Mouse (Mus musculus) midbrain, postnatal 0 days (tissue): ENCODE measurements around the gene Tcap. TPM values are rescaled to one million over a fixed set of nuclear protein-coding genes. Genes with fewer than 3 reads are reported as not detected.
A peak's percentile ranks its signal among the peaks of the same experiment; 100 is the strongest.

Source experiments
- ATAC-seq: fragments of 200-750 bp; cut with Nextera tagmentation; 2 replicates; pipeline ENCODE4 v1.8.0; 2017; ENCODE audit warnings: moderate number of reproducible peaks, mild to moderate bottlenecking, moderate TSS enrichment, moderate library complexity; ENCODE audit not compliant: low FRiP score
- DNase-seq: peaks from one replicate; pipeline ENCODE4 v3.0.0-alpha.2; 2015; ENCODE audit warnings: low spot score
- H3K27ac ChIP-seq: fragments of 300-500 bp; sonication (generic); 2 replicates; pipeline ENCODE4 v1.5.1; 2014; ENCODE audit warnings: low read depth, mild to moderate bottlenecking, low read length, mixed read lengths
- H3K27me3 ChIP-seq: fragments of 300-500 bp; sonication (generic); 2 replicates; pipeline ENCODE4 v1.6.1; 2014; ENCODE audit warnings: low read length, control low read depth, mixed read lengths; ENCODE audit not compliant: insufficient read depth
- H3K36me3 ChIP-seq: fragments of 300-500 bp; sonication (generic); 2 replicates; pipeline ENCODE4 v1.6.1; 2014; ENCODE audit warnings: low read length, control low read depth, mixed read lengths; ENCODE audit not compliant: insufficient read depth
- H3K4me1 ChIP-seq: fragments of 300-500 bp; sonication (generic); 2 replicates; pipeline ENCODE4 v1.6.1; 2014; ENCODE audit warnings: mild to moderate bottlenecking, control low read depth, antibody characterized with exemption, low read length, mixed read lengths; ENCODE audit not compliant: insufficient read depth
- H3K4me2 ChIP-seq: fragments of 300-500 bp; sonication (generic); 2 replicates; pipeline ENCODE4 v1.6.1; 2014; ENCODE audit warnings: low read depth, mild to moderate bottlenecking, low read length, mixed read lengths; ENCODE audit not compliant: poor library complexity, severe bottlenecking
- H3K4me3 ChIP-seq: fragments of 300-500 bp; sonication (generic); 2 replicates; pipeline ENCODE4 v1.5.1; 2014; ENCODE audit warnings: low read depth, mild to moderate bottlenecking, low read length, moderate library complexity
- H3K9ac ChIP-seq: fragments of 300-500 bp; sonication (generic); replicated peaks from 2 replicates; pipeline ENCODE4 v1.6.1; 2014; ENCODE audit warnings: mild to moderate bottlenecking, low read length, moderate library complexity, mixed read lengths; ENCODE audit not compliant: poor library complexity, severe bottlenecking
- H3K9me3 ChIP-seq: fragments of 300-500 bp; sonication (generic); 2 replicates; pipeline ENCODE4 v1.6.1; 2016; ENCODE audit warnings: low read length, control low read depth
- CTCF ChIP-seq: IDR thresholded peaks from 2 replicates; pipeline ENCODE4 v1.5.1; 2016; ENCODE audit warnings: antibody characterized with exemption, mild to moderate bottlenecking
- WGBS: fragments of 180-500 bp; shearing (Covaris S2); extraction: QIAGEN DNeasy Blood & Tissue Kit; methylation state at CpG from one replicate; pipeline ENCODE4 v1.1.7; 2014; 5-methylcytosine and 5-hydroxymethylcytosine counted together
- polyA plus RNA-seq: library from polyadenylated mRNA; unstranded; fragments of >200 nt; fragmentation: Nextera tagmentation; extraction: Ambion mirVana; gene quantifications from 2 replicates; pipeline ENCODE4 v1.2.1, GENCODE M21; 2015
- total RNA-seq: library from RNA; depleted of rRNA; stranded (reverse); fragments of >200 nt; gene quantifications from 2 replicates; pipeline ENCODE4 v1.2.3, GENCODE M21; 2014

The Tcap gene
- total and polyA plus RNA-seq, 2 experiments from 2014 or later = not detected

- ATAC-seq = no peak
- Histone ChIP-seq H3K27ac (no peak overlapping the region), H3K4me3 (no peak overlapping the region), H3K27me3 (peaks cover 41% of the 10 kb centered on the region), H3K4me2 (no peak overlapping the region), H3K9ac (no peak overlapping the region), H3K36me3 (no peaks in the 10 kb centered on the region), H3K4me1 (no peaks in the 10 kb centered on the region), H3K9me3 (no peaks in the 10 kb centered on the region)
- no peak for TF ChIP-seq CTCF
- no peak for DNase-seq
- 76% methylated on average over 18 of the region's 18 CpGs for WGBS
These were observed 31.2 kb upstream of the Tcap start for GRCm38 (mm10) chr11:98352272-98352990.

DNA sequence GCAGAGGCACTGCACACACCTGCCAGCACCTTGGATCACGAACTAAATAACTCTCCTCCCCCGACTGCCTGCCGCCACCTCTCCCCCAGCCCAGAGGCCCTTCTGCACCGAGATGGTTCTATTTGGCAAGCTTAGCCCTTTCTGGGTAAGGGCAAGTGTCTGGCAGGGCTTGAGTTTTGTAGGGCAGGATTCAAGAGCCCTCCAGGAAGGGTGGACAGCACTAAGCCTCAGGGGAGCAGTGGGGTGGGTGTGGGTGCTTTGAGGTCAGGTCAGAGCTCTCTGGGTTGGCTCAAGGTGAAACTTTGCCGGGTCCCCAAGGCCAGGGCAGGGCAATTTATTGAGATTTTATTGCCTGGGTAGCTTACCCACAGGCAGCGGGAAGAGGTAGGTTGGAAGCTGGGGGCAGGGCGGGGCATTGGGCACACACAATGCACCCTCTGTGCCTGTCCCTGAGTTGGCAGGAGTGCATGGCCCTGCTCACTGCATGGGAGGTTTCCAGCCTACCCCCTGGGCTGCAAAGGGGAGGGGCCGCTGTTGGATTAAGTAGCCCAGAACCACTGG lies 29.9 kb upstream of the Tcap start:
- H3K4me1 ChIP-seq = 0 out of 2 replicates have a peak, but pooled peaks cover 3% of the 10 kb centered on the region
- no peaks in the 10 kb centered on the region for H3K36me3 ChIP-seq
- H3K4me2 ChIP-seq = no peak overlapping the region
- WGBS = 39% methylated on average over 8 of the region's 8 CpGs
- H3K27me3 ChIP-seq = peaks cover 33% of the 10 kb centered on the region
- H3K27ac ChIP-seq = no peak overlapping the region
- H3K4me3 ChIP-seq = no peak overlapping the region
- DNase-seq = no peak
- ATAC-seq = no peak
- no peak for TF ChIP-seq CTCF
- H3K9me3 ChIP-seq = no peaks in the 10 kb centered on the region
- H3K9ac ChIP-seq = no peak overlapping the region

DNA sequence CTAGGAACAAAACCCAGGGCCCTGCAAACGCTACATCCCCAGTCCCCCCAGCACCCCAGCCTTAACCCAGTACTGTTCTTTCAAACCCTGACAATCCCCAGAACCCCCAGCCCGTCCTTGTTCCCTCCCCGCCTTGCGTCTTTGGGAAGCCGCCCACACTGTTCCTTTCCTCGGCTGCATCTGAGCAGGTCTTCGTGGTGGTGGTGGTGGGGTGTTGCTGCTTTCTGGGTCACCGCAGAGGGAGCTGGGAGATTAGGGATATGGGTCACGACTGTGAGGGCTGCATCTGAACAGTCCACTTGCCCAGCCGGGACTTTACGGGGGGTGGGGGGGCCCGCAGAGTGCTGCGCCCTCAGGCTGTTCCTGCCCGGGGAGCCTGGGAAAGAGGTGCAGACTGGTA lies 29.2 kb upstream of the Tcap start:
- Histone ChIP-seq H3K4me1 (peaks cover 6% of the 10 kb centered on the region), H3K4me2 (no peak overlapping the region), H3K27ac (no peak overlapping the region), H3K4me3 (no peak overlapping the region), H3K36me3 (no peaks in the 10 kb centered on the region), H3K9me3 (no peaks in the 10 kb centered on the region), H3K27me3 (peaks cover 27% of the 10 kb centered on the region), H3K9ac (no peak overlapping the region)
- TF ChIP-seq CTCF = no peak
- WGBS = 66% methylated on average over 14 of the region's 14 CpGs
- no peak for ATAC-seq
- no peak for DNase-seq

GRCm38 (mm10) chr11:98355732-98356299 lies 27.8 kb upstream of the Tcap start:
- Histone ChIP-seq H3K36me3 (no peaks in the 10 kb centered on the region), H3K9me3 (no peaks in the 10 kb centered on the region), H3K4me3 (no peak overlapping the region), H3K9ac (no peak overlapping the region), H3K27ac (no peak overlapping the region), H3K4me1 (peaks cover 15% of the 10 kb centered on the region), H3K27me3 (peaks cover 16% of the 10 kb centered on the region; the same call in 1 of the 2 replicates), H3K4me2 (no peak overlapping the region)
- no peak for ATAC-seq
- peak; percentile 86 for DNase-seq
- 9% methylated on average over 6 of the region's 6 CpGs for WGBS
- TF ChIP-seq CTCF = peak; percentile 88

- DNase-seq = no peak
- H3K4me1 ChIP-seq = peaks cover 16% of the 10 kb centered on the region
- no peak overlapping the region for H3K27ac ChIP-seq
- H3K4me2 ChIP-seq = no peak overlapping the region
- TF ChIP-seq CTCF = no peak
- ATAC-seq = no peak
- no peak overlapping the region for H3K4me3 ChIP-seq
- WGBS = 77% methylated on average over 7 of the region's 7 CpGs
- no peaks in the 10 kb centered on the region for H3K36me3 ChIP-seq
- no peak overlapping the region for H3K9ac ChIP-seq
- H3K27me3 ChIP-seq = peaks cover 12% of the 10 kb centered on the region; the same call in 1 of the 2 replicates
- no peaks in the 10 kb centered on the region for H3K9me3 ChIP-seq
These were observed 26.8 kb upstream of the Tcap start for GRCm38 (mm10) chr11:98356625-98357394.
